Mouse (Mus musculus) left cerebral cortex, postnatal 14 days (tissue): ENCODE measurements around the gene Msh4. TPM values are rescaled to one million over a fixed set of nuclear protein-coding genes. Genes with fewer than 3 reads are reported as not detected.

Experiments used
- DNase-seq, 2 experiments: peaks; one replicate each; pipeline ENCODE4 v3.0.0; 2021 to 2022; ENCODE audit warnings: low spot score in 2 of 2, mixed read lengths in 1 of 2
- intact Hi-C: fragments of 180-260 bp; cut with DNase I; formaldehyde crosslinking; loops from one replicate; pipeline ENCODE4 v1.15.1; 2025
- total RNA-seq, 2 experiments: library from RNA; stranded (reverse); gene quantifications; 2 replicates each; pipeline ENCODE4 v1.2.3; 2021

Msh4 gene
- total RNA-seq, 2 experiments from 2014 or later: 0.22 to 0.30 TPM

DNA sequence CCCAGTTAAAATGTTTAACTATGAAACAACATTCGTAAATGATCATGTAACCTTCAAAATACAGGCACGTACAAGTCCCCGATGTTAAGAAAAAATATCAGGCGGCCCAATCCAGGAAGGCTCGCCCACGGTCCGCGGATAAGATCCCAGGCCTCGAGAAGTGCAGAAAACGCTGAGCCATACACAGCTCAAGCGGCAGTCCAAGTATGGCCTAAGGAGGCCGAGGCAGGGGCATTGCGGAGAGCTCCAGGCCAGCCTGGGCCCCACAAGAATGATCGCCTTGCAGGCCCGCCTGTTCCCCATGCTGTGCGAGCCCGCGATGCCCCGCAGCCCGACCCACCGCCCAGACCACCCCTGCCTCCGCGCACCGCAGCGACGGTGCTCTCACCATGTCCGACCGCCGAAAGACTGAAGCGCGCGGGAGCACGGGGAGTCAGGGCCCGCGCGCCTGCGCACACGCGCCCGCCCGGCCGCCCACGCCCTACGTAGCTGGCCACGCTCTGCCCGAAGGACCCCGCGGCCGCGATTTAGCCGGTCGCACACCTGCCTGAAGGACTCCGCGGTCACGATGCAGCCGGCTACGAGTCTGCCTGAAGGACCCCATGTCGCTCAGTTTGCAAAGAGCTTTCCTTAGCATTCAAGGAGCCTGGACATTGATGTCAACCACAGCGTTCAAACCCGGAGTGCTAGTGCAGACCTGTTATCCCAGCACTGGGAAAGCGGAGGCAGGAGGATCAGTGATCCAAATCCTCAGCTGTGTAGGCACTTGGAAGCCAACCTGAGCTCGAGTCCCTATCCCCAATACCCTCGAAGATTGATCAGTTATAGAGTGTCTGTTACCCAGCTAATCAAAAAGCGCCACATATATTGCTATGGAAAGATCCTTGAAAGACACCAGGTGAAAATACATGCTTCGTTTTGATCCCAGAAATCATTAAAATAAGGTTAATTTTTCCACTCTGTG lies 6.9 kb upstream of the Msh4 start, which contains the start of gene Rabggtb:
Rabggtb (minus strand) TSS at position 464 of the 964 bp plus-strand sequence.
- intact Hi-C loops: no loop called here
- DNase-seq: peak; percentile 96 to 97

DNA sequence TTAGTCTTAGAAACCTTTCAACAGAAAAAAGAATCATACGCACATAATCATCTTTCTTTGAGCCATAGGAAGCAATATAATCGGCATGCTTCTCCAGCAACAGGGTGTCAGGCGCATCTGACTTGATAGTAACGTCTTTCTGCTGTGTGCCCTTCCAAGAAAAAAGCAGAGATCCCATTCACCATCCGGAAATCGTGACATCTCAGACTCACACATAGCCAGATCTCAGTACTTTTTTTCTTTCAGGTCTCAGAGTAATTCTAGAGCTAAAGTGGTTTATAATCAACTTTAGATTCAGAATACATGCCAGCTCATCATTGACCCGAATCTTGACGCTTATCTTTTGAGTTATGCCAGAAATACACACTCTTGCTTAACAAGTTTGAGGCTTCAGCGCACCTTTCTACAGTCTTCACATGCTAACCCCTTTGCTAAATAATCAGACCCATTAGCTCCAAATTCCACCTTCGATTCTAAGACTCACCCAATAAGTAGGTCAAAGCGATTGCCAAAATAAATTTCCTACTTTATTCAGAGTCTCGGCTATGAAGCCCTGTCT lies 6.0 kb upstream of the Msh4 start:
- DNase-seq: no peak
- intact Hi-C loops: no loop called here

DNA sequence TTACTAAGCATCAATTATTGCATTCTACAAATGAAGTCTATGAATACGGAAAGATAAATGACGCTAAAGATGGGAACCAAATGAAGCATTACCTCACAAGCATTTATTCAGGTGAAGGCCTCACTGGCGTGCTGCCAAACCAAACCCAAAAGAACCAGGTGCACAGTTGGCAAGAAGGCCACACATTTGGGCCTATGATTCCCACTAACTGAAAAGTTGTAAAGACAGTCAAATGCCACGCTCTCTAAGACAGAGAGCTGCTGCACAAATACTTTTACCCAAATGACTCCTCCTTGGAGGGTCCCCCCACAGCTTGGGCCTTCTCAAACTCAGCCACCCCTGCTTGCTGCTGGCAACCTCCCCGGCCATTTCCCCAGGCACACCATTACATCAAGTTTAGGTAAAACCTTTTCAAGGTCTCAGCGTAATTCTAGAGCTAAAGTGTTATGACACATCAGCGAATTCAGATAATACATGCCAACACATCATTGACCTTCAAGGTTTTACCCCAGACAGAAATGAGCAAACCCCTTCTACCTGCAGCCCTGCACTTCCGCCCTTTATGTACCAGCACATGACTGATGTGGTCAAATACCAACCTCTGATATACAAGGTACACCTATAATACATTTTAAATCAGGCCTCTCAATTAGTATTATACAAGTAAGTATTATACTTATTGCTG lies 5.4 kb upstream of the Msh4 start:
- intact Hi-C loops: no loop called here
- no peak for DNase-seq

DNA sequence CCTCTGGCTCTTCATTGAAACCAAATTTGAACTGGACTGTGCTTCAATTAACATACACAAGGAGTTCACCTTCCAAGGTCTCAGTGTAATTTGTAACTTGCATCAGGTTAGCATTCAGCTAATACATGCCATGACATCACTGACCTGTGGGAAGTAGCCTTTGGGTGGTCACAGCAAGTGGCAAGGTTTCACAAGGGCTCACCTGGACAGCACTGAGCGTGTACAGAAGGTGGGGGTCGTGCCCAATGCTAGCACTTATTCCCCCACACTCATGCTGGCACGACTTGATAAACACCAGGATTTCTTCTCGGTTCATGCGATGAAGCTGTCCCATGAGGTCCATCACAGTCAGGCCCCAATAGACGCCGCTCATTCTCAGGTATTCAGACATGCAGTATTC lies 4.6 kb upstream of the Msh4 start:
- no peak for DNase-seq
- intact Hi-C loops: no loop called here

DNA sequence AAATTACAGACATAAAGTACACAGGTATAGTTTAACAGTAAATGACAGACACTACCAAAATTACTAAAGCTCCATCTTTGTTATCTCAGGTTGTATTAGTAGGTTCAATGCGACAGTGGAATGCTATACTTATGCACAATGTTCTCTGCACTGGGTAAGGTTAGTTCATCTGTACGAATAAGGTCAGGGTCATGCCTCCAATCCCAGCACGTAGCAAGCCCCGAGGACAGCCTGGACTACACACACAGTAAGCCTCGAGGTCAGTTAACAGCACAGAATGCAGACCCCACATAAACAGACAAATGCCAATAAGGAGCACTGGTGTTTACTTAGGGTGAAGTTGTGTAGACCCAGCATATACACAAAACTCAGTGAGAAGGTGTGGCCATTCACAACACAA lies 3.0 kb upstream of the Msh4 start:
- no peak for DNase-seq
- intact Hi-C loops: no loop called here

DNA sequence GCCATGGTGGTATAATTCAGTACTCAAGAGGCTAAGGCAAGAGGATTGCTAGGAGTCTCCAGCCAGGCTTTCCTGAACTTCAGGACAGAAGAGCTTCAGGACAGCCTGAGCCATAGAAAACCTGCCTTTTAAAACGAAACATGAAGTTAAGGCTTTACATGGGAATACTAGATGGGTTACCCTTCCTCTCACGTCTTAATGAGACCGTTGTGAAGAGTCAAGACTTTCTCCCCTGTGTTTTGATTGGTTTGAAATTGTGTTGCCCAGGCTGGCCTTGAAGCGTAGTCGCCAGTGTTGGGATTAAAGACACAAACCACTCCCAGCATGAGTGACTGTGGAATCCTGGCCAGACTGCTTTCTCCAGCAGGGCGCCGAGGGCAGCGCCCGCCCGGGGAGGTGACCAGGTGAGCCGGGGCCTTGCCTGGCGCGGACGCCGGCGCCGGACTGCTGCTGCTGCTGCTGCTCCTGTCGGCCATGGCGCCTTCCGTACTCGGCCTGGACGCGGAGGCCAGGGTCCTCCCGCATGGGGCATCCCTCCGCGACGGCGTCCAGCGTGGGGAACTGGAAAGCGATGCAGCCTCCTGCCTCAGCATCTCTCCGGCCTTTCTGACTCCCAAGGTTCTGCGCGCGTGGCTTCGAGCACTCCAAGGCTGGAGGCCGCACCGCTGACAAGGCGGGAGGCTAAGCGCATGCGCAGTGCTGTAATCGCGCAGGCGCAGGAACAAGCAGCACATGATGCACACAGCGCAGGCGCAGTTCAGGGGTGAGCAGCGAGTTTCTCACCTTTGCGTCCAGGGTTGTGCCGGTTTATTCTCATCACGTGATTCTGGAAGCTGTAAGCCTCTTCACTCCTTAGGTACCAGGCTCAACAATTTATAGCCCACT lies 445 bp downstream of the Msh4 start:
- intact Hi-C loops: no loop called here
- DNase-seq: no peak

DNA sequence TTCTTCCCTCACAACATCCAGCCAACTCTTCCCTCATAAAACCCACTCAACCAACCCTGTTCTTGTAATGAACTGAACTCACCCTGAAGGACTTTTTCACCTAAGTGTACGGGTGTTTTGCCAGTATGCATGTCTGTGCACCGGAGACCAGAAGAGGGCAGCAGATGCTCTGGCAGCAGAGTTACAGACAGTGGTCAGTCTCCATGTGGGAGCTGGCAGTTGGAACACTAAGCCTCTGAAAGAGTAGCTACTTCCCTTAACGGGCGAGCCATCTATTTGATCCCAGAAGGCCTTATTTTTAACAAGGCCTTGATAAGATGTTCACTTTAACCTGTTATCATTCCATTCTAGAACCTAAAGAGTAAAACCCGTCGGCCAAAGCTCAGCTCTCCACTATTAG lies 1.4 kb downstream of the Msh4 start:
- peak; percentile 35 to 38 for DNase-seq
- intact Hi-C loops: no loop called here

DNA sequence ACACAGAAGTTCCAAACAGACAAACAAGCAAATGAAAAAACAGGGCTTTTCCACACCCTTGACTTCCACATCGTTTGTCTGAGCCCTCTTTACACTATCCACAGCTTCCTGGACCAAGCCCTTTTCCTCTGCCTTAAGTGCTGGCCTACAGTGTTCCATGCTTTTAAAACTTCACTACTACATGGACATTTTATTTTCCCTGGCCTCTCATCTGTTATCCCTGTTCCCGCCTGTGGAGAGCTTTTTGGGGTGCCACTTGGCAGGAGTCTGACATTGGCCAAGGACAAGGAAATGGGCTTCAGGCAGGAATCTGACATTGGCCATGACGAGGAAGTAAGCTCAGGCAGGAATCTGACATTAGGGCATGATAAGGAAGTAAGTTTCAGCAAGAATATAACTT lies 3.3 kb downstream of the Msh4 start:
- intact Hi-C loops: no loop called here
- DNase-seq: no peak

DNA sequence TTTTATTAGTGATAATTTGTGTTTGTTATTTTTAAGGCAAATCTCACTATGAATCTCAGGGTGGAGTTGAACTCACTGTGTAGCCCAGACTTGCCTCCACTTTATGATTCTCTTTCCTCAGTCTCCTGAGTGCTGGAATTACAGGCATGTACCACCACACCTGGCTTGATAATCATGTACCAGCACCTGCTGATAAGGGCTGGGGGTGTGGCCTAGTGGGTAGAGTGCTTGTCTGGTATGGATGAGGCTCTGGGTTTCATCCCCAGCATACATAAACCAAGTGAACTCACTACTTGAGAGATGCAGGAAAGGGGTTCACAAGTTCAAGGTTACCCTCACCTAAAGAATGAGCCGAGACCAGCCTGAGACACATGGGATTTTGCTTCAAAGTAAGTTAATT lies 4.0 kb downstream of the Msh4 start:
- no peak for DNase-seq
- intact Hi-C loops: no loop called here

DNA sequence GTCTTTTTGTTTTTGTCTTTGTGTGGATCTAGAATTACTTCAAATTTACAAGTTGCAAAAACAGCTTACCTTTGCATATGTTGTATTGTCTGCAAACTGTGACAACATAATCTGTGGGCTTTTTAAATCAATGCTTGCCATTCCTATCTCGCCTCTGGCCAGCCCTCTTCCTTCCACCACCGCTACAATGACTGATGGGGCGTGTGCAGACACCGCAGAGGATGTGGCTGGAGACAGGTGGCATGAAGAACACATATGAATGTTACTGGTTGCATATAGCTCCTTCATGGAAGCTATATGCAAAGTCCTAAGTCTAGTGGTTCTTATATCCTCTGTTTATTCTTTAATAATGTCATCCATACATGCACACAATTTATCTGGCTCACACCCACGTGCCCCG lies 8.7 kb downstream of the Msh4 start:
- DNase-seq: no peak
- intact Hi-C loops: no loop called here

DNA sequence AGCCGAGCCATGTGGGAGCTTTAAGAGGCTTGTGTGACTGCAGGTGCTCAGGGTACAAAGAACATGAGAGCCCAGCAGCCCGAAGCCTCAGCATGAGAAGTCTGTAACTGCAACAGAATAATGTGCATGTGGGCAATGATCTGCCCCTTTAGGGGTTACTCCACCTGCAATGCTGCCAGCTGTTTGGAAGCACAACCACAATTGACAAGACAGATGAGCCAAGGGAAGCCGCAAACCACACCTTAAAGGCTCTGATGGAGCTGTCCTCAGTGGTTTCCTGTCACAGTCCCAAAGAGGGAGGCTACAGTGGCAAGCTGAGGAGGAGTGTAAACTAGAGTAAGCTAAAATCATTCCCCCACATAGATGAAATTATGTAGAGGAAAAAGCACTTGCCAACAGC lies 10.5 kb downstream of the Msh4 start:
- intact Hi-C loops: no loop called here
- no peak for DNase-seq

DNA sequence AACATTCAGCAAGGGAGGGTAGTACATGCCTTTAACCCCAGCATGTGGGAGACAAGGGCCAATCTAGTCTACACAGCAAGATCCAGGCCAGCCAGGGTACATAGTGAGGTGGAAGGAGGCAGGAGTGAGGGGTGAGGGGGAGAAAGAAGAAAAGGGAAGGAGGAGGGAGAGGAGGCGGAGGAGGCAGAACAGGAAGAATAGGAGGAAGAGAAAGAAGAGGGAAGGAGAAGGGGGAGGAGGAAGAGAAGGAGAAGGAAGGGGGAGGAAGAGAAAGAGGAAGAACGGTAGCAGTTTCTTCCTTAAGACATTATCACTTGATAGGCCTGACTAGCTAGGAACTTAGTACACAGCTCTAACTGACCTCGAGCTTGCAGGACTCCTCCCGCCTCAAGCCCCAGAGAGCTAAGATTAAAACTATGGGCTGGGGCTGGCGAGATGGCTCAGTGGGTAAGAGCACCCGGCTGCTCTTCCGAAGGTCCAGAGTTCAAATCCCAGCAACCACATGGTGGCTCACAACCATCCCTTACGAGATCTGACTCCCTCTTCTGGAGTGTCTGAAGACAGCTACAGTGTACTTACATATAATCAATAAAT lies 16.7 kb downstream of the Msh4 start:
- intact Hi-C loops: no loop called here
- no peak for DNase-seq

DNA sequence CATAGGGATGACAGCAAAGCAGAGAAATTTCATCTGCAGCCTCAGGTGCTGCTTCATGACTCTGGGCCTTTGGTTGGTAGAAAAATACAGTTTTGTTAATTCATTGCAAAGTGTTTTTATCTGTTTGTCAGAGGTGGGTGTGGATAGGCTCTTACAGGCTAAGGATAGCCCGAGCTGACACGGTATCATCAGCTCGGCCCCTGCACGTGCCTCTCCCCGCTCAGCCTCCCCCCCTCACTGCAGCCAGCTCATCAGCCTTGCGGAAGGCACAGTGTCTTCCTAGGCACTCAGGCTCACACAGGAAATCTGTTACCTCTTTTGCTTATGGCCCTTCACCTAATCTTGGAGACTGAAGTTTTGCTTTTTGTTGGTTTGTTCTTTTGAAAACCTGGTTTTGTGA lies 17.8 kb downstream of the Msh4 start:
- intact Hi-C loops: no loop called here

DNA sequence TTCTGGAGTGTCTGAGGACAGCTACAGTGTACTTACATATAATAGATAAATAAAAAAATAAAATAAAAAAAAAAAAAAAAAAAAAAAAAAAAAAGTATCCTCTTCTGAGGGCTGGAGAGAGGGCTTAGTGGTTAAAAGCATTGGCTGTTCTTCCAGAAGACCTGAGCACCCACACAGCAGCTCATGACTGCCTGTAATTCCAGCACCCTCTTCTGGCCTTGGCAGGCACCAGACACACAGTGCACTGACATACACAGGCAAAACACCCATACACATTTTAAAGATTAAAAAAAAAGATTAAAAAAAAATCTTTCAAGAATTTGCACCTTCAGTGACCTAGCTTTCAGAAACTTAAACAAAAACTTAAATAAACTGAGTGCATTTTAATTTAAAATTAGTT lies 19.6 kb downstream of the Msh4 start:
- no peak for DNase-seq
- intact Hi-C loops: no loop called here

More for the DNA sequence above, 17.8 kb downstream of the Msh4 start:
- DNase-seq: no peak

DNA sequence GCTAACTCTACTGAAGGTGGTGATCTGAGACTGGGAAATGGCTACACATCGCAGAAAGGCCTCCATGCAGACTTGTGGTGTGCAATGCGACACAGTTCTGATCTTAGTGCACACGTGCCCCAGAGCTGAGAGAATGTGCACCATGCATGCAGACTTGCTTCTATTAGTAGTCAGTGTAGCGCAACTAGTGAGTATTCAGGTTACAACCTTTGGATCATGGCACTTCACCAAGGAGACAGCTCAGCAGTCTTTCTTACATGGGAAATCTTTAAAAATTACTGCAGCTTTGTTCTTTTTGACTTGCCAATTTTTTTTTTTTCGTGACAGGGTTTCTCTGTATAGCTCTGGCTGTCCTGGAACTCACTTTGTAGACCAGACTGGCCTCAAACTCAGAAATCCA lies 34.5 kb downstream of the Msh4 start:
- no peak for DNase-seq
- intact Hi-C loops: no loop called here

DNA sequence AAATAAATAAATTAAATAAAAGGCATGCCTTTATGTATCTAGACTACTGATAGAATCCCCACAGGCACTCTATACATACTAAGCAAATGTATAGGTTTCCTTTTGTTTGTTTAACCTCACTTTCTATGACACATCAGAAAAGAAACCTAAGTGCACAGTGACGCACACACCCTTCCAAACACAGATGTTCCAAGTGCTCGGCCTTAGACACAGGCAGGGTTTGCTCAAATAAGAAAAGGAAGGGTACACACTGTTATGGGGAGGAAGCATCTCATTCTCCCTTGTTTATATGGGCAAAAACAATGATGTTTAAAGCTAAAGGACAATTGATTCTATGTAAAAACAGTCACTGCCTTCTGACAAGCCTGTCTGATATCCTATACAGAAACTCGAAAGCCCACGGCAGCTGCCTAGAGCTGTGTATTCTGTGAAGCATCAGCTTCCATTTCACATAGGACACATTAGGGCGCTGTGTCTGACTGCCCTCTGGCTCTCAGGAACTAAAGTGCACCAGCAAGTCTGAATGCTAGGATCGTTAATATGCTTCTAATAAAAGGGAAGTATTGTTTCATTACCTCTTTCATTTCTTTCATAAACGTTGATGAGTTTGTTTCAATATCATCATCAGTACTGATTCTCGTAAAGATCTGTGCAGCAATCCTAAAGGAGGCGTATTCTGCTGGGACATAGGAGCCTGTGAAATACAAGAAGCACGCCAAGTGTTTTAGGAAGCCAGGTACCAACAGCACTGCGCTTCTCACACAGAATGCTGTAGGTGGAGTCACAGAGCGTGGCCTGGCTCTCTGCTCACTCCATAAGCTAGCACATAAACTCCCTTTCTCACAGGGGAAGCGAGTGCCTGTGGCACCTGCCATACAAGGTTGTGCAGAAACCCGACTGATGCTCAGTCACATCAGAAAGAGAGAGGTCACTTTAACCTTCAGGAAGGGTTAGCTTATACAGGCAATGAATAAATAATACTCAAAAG lies 38.5 kb downstream of the Msh4 start:
- DNase-seq: no peak
- intact Hi-C loops: no loop called here

DNA sequence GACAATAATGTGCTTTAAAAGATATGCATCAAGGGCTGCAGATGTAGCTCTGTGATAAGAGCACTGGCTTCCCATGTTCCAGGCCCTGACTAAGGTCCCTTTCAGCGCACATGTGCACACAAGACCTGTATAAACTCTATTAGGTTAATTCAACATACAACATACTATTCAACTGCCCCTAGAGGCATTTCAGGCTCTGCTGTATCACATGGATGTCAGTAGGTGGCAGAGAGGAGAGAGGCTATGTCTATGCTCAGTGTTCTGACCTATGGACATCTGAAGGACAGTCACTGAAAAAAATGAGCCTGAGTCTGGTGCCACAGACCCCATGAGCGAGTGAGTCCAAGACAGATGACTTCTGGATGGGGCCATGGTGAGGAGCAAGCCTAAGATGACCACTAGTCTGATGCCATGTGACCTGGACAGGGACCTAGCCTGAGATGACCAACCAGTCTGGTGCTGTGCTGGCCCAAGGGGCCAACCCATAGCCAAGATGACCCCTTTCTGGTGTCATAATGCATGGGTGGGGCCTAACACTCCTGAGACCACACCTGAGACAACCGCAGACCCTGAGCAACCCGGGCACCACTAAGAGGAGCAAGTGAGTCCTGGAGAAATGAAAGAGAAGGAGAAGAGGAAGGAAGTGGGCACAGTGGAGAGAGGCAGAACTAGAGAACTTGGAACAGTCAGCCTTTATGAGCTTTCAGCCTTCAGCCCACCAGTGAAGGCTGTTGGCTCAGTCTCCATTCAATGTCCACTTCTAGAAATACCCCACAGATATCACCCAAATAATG lies 41.1 kb downstream of the Msh4 start:
- intact Hi-C loops: no loop called here
- no peak for DNase-seq
